Mouse (Mus musculus): ENCODE measurements around the gene Pde6h.

GRCm38 (mm10) chr6:136883961-136884360, 39.7 kb upstream of the Pde6h start:
- no peak for TF ChIP-seq CTCF (IDR thresholded peaks at IDR 0.05; ENCODE audit: borderline replicate concordance, extremely low read depth, insufficient read depth, insufficient read length)
- no peak for TF ChIP-seq POLR2A (IDR thresholded peaks at IDR 0.05; ENCODE audit: borderline replicate concordance, extremely low read depth, insufficient read depth, insufficient read length, poor library complexity, severe bottlenecking)
